Mouse (Mus musculus) natural killer cell, adult 2 months (primary cell): ENCODE results near the gene Cftr.

Experiments used
- DNase-seq, 2 experiments: peaks; one replicate each; pipeline ENCODE4 v3.0.0; 2022; ENCODE audit warnings: low spot score in 2 of 2

Gene Cftr

DNA sequence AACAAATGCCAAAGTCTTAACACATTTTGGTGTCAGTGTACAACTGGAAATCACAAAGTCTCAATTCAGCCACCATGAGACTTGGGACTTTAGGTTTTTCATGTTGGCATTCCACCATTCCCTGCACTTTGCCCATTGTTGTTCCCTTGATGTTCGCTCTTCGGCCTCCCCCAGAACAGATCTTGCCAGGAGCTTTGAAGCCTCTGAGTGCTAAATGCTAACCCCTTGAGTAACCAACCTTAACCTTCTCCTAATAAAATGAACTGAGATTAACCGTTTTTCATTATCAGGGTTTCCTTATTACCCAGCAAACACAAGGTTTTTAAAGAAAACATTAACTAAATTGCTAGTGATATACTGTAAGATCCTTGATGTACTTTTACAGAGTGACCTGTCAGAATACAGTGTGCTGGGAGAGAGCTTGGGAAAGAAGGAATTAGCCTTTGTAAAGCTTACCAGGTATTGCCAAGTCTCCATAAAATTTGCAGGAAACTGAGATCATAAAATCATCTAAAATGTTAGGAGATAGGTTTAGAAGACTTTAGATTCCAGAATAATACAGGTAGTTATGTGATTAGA is 144.0 kb downstream of the Cftr start:
- no peak for DNase-seq

DNA sequence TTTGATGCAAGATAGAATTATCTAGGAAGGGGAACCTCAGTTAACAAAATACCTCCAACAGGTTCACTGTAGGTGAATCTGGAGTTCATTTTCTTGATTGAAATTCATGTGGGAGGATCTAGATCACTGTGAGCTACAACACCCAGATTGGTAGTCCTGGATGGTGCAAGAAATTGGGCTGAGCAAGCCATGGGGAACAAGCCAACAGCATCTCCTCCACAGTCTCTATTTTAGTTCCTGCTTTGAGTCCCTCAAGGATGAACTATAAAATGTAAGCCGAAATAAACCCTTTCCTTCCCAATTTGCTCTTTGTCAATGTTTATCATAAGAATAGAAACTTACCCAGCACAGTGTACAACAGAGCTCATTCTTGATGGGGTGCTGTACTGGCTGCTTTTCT is 152.5 kb downstream of the Cftr start:
- no peak for DNase-seq

DNA sequence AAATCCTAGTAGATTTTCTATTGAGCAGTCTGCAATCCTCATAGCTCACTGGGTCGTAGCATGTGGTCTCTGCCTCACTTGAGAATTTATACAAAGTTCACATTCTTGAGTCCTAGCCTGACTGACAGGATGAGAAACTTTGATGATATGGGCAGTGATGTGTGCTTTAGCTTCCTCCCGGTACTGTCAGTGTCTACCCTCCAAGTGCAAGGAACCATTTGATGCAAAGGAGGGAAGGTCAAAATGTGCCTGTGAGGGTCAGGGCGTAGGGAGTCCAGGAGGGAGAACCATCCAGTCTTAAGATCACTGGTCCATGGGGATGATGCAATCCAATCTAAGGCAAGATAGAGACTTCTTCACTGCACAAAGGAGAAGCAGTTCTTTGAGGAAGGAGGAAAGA is 164.9 kb downstream of the Cftr start:
- DNase-seq, result no peak

DNA sequence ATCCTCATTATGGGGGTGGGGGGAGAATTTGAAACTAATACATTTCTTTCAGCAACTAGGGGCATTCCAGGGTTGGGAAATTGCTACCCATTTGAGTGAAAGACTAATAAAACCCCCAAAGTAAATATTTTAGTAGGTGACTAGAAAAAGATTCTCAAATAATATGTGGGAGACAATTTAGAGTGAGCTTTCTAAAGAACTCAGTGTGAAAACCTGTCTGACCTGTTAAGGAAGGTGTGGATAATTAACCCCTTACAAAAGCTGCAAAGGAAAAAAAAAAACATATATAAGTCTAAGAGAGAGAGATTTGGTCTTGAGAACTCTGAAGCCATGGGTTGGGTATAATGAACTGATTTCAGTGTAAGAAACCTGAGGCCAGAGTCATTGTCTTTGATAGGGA is 167.8 kb downstream of the Cftr start:
- no peak for DNase-seq

DNA sequence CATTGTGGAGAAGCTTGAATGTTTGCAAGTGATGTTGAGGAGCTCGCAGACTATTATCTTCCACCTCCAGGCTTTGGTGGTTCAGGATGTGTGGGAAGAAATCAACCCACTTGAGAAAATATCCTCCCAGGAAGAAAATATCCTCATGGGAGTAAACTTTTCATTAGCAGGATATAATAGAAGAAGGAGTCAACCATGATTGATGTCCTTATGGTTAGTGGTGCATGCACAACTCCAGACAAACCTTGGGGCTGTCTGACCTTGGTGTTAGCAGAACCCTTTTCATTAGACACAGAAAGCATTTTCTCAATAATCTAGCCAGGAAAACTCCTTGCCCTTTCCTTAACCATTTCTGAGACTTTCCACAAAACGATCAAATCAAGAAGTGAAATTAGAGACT is 173.8 kb downstream of the Cftr start:
- DNase-seq, result no peak

DNA sequence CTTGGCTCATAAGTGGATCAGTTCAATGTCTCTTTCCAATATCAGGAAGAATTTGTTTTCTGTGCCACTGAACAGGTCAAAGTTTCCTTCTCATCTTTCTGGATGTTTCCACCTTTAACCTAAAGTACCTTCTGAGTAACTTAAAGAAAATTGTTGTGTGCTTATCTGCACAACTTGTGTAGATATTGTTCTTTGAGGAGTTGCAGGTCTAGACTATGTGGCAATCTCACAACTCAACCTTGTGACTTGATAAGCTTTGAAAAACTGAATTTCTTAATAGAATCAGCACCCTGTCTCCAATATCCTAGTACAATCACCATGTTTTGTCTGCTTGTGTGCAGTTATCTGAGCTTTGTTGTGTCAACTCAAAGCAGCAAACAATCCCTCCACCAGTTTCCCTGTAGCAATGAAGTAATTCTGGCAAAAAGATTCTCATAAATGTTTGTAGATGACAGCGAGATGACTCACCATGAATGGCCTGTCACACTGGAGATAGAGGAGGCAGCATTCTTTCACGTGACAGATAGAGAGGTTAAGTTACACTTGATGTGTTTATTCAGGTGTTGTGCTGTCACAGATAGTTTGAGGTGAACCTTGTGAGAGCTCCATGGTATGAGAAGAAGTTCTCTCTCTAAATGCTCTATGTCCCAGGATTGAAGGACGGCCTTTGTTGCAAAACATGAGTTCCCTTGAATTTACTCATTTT is 178.8 kb downstream of the Cftr start:
- no peak for DNase-seq

DNA sequence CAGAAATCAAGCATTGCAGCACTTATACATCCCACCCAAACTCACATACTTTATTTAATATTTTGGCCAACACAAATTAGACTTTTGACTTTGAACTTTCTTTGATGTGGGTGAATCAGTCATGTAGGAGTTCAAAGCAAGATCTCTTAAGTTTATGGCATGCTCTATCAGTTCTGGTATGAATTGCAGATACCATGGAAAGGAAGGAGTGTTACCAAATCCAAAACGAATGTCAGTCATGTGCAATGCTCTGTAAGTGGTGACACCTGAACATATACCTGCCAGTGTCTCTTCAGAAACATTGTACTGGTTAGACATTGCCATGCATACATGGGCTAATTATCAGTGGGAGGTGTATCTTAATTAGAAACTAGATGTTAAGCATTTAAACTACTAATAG is 189.7 kb downstream of the Cftr start:
- DNase-seq, result no peak

DNA sequence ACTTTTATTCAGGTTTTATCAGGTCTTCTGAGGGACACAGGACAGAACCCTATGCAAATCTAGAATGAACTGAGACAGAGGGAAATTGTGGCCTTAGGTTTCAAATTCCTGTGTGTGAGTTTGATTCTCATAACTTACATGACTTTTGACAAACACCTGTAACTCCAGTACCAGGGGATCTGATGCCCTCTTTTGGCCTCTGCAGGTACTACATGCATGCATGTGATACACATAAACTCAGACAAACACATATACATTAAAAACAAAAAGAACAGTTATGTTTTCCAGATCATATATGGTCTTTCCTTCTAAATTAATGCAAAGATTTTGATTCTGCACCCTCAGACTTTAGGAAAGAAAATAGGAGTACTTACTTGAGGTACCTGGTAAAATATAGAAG is 190.5 kb downstream of the Cftr start:
- DNase-seq, result no peak

DNA sequence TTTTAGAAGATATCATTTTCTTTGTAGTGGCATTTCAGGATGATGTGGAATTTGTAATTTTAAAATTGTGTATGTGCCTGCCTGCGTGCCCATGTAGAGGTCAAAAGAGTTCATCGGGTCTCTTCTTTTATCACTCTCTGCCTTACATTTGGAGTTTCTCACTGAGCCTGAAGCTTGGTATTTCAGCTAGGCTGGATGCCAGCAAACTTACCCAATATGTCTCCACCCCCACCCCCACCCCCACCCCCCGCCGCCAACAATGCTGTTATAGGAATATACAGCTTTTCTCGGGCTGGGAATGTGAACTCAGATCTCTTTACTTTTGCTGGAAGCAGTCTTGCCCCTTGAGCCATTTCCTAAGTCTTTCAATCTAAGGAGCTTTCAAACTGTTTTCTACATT is 191.7 kb downstream of the Cftr start:
- DNase-seq, result no peak

DNA sequence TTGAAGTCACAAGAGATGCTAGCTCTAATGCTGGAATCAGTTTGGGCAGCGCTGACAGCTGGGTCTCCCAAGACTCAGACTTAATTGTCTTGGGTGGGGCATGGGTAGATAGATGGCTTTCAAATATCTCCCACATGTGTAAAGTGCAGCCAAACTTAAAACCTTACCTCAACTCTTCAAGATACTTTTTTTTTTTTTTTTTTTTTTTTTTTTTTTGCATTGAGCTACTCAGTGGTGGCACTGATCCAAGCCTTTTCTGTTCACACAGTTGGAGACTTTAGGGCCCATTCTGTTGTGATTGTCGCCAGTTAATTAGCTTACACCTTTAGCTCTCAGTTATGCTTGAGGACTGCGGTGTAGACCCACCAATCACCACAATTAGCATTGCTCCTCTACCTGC is 198.6 kb downstream of the Cftr start:
- DNase-seq, result no peak

DNA sequence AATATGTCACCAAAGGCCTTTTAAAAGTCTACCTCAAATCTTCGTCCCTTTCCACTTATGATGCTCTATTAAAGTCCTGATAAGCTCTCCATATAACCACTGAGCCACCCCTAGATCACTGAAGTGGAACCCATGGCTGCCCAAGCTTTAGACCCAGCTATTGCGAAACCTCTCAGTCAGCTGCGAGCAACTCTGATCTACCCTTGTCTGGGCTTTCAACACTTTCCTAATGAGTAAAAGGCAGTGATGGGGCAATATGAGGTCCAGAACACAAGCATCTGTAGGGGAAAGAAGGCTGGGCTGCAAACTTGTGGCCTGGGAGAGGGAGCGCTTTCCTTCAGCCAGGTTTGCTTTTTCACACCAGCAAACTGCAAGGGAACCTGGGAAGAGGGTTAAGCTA is 199.2 kb downstream of the Cftr start:
- no peak for DNase-seq
